Comparison of ENCODE assay signal across 7 mouse cellular contexts in the genomic region with DNA sequence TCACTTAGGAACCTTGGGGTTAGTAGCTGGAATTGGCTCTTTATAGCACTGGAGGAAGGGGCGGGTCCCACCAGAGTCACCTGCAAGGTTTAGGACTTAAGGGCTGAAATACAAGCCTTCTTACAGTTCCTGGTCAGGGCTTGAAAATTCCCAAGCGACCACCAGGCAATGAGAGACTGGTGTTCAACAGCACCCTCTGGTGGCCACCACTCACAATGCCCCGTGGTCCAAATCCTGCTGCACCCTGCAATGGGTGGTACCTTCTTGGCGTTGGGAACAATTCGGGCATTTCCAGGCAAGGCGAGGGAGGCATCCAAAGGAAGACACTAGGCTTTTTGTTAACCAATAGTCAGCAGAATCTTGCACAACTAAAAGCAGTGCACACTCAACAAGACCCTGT. TPM values are rescaled to one million over a fixed set of nuclear protein-coding genes. Genes with fewer than 3 reads are reported as not detected.
DNase-seq lines count a peak whose midpoint lies in the region; ATAC-seq lines count a peak whose summit lies in the region.

No protein-coding gene starts in this region.

- no peak overlapping the region for H3K4me2 ChIP-seq in intestine, embryonic 14.5 days (ENCODE audit: low read length)
- no peak overlapping the region for H3K4me2 ChIP-seq in intestine, embryonic 16.5 days (ENCODE audit: low read depth, low read length)

- 61% methylated on average over 6 of the region's 6 CpGs for WGBS in intestine, embryonic 14.5 days
- WGBS in intestine, embryonic 16.5 days = 62% methylated on average over 6 of the region's 6 CpGs

- H3K4me3 ChIP-seq in intestine, embryonic 14.5 days (ENCODE audit: low read depth, low read length) = no peak overlapping the region
- H3K4me3 ChIP-seq in intestine, embryonic 16.5 days (ENCODE audit: low read length) = no peak overlapping the region

- ATAC-seq in intestine, embryonic 14.5 days (replicated peaks; ENCODE audit: low FRiP score, low TSS enrichment, low read depth) = no peak
- ATAC-seq in intestine, embryonic 16.5 days = no peak

- H3K9me3 ChIP-seq in intestine, embryonic 14.5 days (ENCODE audit: control insufficient read depth, low read length) = no peaks in the 10 kb centered on the region
- no peaks in the 10 kb centered on the region for H3K9me3 ChIP-seq in intestine, embryonic 16.5 days (ENCODE audit: control insufficient read depth, low read length)

- H3K4me1 ChIP-seq in intestine, embryonic 14.5 days (replicated peaks; ENCODE audit: control insufficient read depth, insufficient read depth, low read length) = no peaks in the 10 kb centered on the region
- H3K4me1 ChIP-seq in intestine, embryonic 16.5 days (ENCODE audit: control insufficient read depth, insufficient read depth, low read length) = no peaks in the 10 kb centered on the region

- 0 out of 2 replicates have a peak, but pooled peaks cover 3% of the 10 kb centered on the region for H3K36me3 ChIP-seq in intestine, embryonic 14.5 days (ENCODE audit: control insufficient read depth, insufficient read depth, low read length)
- no peaks in the 10 kb centered on the region for H3K36me3 ChIP-seq in intestine, embryonic 16.5 days (ENCODE audit: control insufficient read depth, insufficient read depth, low read length)

- no peaks in the 10 kb centered on the region for H3K27me3 ChIP-seq in intestine, embryonic 14.5 days (replicated peaks; ENCODE audit: control insufficient read depth, insufficient read depth, low read length)
- H3K27me3 ChIP-seq in intestine, embryonic 16.5 days (replicated peaks; ENCODE audit: control insufficient read depth, insufficient read depth, low read length) = no peaks in the 10 kb centered on the region

- no peak overlapping the region for H3K9ac ChIP-seq in intestine, embryonic 14.5 days (ENCODE audit: low read length)
- no peak overlapping the region for H3K9ac ChIP-seq in intestine, embryonic 16.5 days (ENCODE audit: low read depth, low read length)

- H3K27ac ChIP-seq in intestine, embryonic 14.5 days (ENCODE audit: low read depth) = no peak overlapping the region
- H3K27ac ChIP-seq in intestine, embryonic 16.5 days (ENCODE audit: low read length) = no peak overlapping the region

- peak; percentile 70 for DNase-seq in intestine, embryonic 14.5 days (ENCODE audit: low spot score)
- peak; percentile 19 for DNase-seq in CD4-positive helper T cell, adult 2 months (ENCODE audit: low read depth, low spot score)
- peak; percentile 84 for DNase-seq in R1 (ENCODE audit: low read depth, low spot score)
- peak; percentile 58 for DNase-seq in induced T-regulatory cell, adult 2 months (ENCODE audit: low read depth)
- peak; percentile 21 for DNase-seq in retina, postnatal 7 days (ENCODE audit: low read depth, low spot score)
- no peak for DNase-seq in urinary bladder, postnatal 36 days (ENCODE audit: low spot score in 2 of 2)

RNA-seq across cellular contexts. Expression of gene Pheta1, which starts 30.4 kb away (rescaled TPM):
- 23.3 and 24.4 TPM in 2 replicates for polyA plus RNA-seq in intestine, embryonic 14.5 days (2014; fragmentation: Nextera tagmentation; extraction: Ambion mirVana)
- polyA plus RNA-seq in intestine, embryonic 16.5 days (2015; fragmentation: Nextera tagmentation; extraction: Ambion mirVana) = 38.1 and 44.6 TPM in 2 replicates

RNA-seq across cellular contexts. Expression of gene Sh2b3, which starts 41.8 kb away (rescaled TPM):
- polyA plus RNA-seq in intestine, embryonic 14.5 days (2014; fragmentation: Nextera tagmentation; extraction: Ambion mirVana) = 15.4 and 16.3 TPM in 2 replicates
- polyA plus RNA-seq in intestine, embryonic 16.5 days (2015; fragmentation: Nextera tagmentation; extraction: Ambion mirVana) = 7.7 and 9.9 TPM in 2 replicates

Comparison
In these comparisons a context has a peak if more than half of its experiments do, and no peak if none do; other contexts are left out.
1. DNase-seq: peak in intestine, embryonic 14.5 days (single experiment), CD4-positive helper T cell, adult 2 months (single experiment), R1 (single experiment), induced T-regulatory cell, adult 2 months (single experiment) and retina, postnatal 7 days (single experiment); none in urinary bladder, postnatal 36 days (0 of 2).